Mouse (Mus musculus): ENCODE measurements around the gene B9d1. TPM values are rescaled to one million over a fixed set of nuclear protein-coding genes. Genes with fewer than 3 reads are reported as not detected.
A peak's percentile ranks its signal among the peaks of the same experiment; 100 is the strongest.

Gene B9d1
- 35.2 and 36.7 TPM in 2 replicates for polyA plus RNA-seq (2016; fragmentation: Nextera tagmentation; extraction: Ambion mirVana)

- Histone ChIP-seq H3K4me2 (replicated peaks) (peak within 1 kb of the TSS; percentile 69), H3K27me3 (no peaks in the 10 kb centered on the region), H3K27ac (peak within 1 kb of the TSS; percentile 83), H3K36me3 (peaks cover 8% of the 10 kb centered on the region; the same call in 1 of the 2 replicates), H3K9ac (peak within 1 kb of the TSS; percentile 55), H3K4me3 (peak within 1 kb of the TSS; percentile 54), H3K4me1 (peaks cover 10% of the 10 kb centered on the region), H3K9me3 (no peaks in the 10 kb centered on the region)
- ATAC-seq (ENCODE audit: insufficient number of reproducible peaks, insufficient read depth, low FRiP score, low TSS enrichment): peak; percentile 88
- WGBS: under 1% methylated on average over 39 of the region's 39 CpGs
Observed at GRCm38 (mm10) chr11:61504713-61505257, at the start of gene B9d1. Gene B9d1, plus strand, starts transcription at chr11:61505144.

GRCm38 (mm10) chr11:61464071-61464470, 40.9 kb upstream of the B9d1 start:
- Histone ChIP-seq H3K4me1 (no peaks in the 10 kb centered on the region), H3K9ac (no peak overlapping the region), H3K4me3 (no peak overlapping the region), H3K36me3 (no peaks in the 10 kb centered on the region), H3K27me3 (no peaks in the 10 kb centered on the region), H3K27ac (no peak overlapping the region), H3K4me2 (replicated peaks) (no peak overlapping the region), H3K9me3 (no peaks in the 10 kb centered on the region)
- 67% methylated on average over 2 of the region's 2 CpGs for WGBS
- ATAC-seq (ENCODE audit: insufficient number of reproducible peaks, insufficient read depth, low FRiP score, low TSS enrichment): no peak

GRCm38 (mm10) chr11:61465422-61465821, 39.5 kb upstream of the B9d1 start:
- Histone ChIP-seq H3K9ac (no peak overlapping the region), H3K27ac (no peak overlapping the region), H3K9me3 (no peaks in the 10 kb centered on the region), H3K4me2 (replicated peaks) (no peak overlapping the region), H3K27me3 (no peaks in the 10 kb centered on the region), H3K4me1 (peaks cover 3% of the 10 kb centered on the region), H3K36me3 (no peaks in the 10 kb centered on the region), H3K4me3 (no peak overlapping the region)
- no peak for ATAC-seq (ENCODE audit: insufficient number of reproducible peaks, insufficient read depth, low FRiP score, low TSS enrichment)
- 67% methylated on average over 4 of the region's 4 CpGs for WGBS

- Histone ChIP-seq H3K4me3 (no peak overlapping the region), H3K4me2 (replicated peaks) (no peak overlapping the region), H3K4me1 (peaks cover 3% of the 10 kb centered on the region), H3K27ac (no peak overlapping the region), H3K27me3 (no peaks in the 10 kb centered on the region), H3K9me3 (no peaks in the 10 kb centered on the region), H3K36me3 (no peaks in the 10 kb centered on the region), H3K9ac (no peak overlapping the region)
- 84% methylated on average over 4 of the region's 4 CpGs for WGBS
- no peak for ATAC-seq (ENCODE audit: insufficient number of reproducible peaks, insufficient read depth, low FRiP score, low TSS enrichment)
Observed at GRCm38 (mm10) chr11:61468534-61468933, 36.4 kb upstream of the B9d1 start.

- Histone ChIP-seq H3K4me1 (peaks cover 3% of the 10 kb centered on the region), H3K4me3 (no peak overlapping the region), H3K4me2 (replicated peaks) (no peak overlapping the region), H3K27me3 (no peaks in the 10 kb centered on the region), H3K27ac (no peak overlapping the region), H3K9ac (no peak overlapping the region), H3K9me3 (no peaks in the 10 kb centered on the region), H3K36me3 (no peaks in the 10 kb centered on the region)
- 60% methylated on average over 7 of the region's 7 CpGs for WGBS
- ATAC-seq (ENCODE audit: insufficient number of reproducible peaks, insufficient read depth, low FRiP score, low TSS enrichment): no peak
Observed at GRCm38 (mm10) chr11:61469317-61469917, 35.5 kb upstream of the B9d1 start.

GRCm38 (mm10) chr11:61470880-61471279, 34.1 kb upstream of the B9d1 start:
- no peaks in the 10 kb centered on the region for H3K27me3 ChIP-seq
- no peak for ATAC-seq (ENCODE audit: insufficient number of reproducible peaks, insufficient read depth, low FRiP score, low TSS enrichment)
- H3K9ac ChIP-seq: no peak overlapping the region
- H3K27ac ChIP-seq: no peak overlapping the region
- H3K4me3 ChIP-seq: no peak overlapping the region
- H3K9me3 ChIP-seq: no peaks in the 10 kb centered on the region
- H3K4me1 ChIP-seq: peaks cover 3% of the 10 kb centered on the region
- no peak overlapping the region for H3K4me2 ChIP-seq (replicated peaks)
- no peaks in the 10 kb centered on the region for H3K36me3 ChIP-seq

- Histone ChIP-seq H3K4me2 (replicated peaks) (no peak overlapping the region), H3K4me1 (peaks cover 17% of the 10 kb centered on the region)
Observed at GRCm38 (mm10) chr11:61473630-61474029, 31.3 kb upstream of the B9d1 start.

GRCm38 (mm10) chr11:61476786-61477382, 28.1 kb upstream of the B9d1 start:
- 49% methylated on average over 12 of the region's 12 CpGs for WGBS
- ATAC-seq (ENCODE audit: insufficient number of reproducible peaks, insufficient read depth, low FRiP score, low TSS enrichment): no peak
- peak overlapping the region; percentile 55 for H3K27ac ChIP-seq
- H3K9ac ChIP-seq: peak overlapping the region; percentile 24
- no peaks in the 10 kb centered on the region for H3K9me3 ChIP-seq
- no peak overlapping the region for H3K4me3 ChIP-seq
- peaks cover 23% of the 10 kb centered on the region for H3K4me1 ChIP-seq
- no peaks in the 10 kb centered on the region for H3K27me3 ChIP-seq
- peak overlapping the region; percentile 30 for H3K4me2 ChIP-seq (replicated peaks)
- no peaks in the 10 kb centered on the region for H3K36me3 ChIP-seq

More at GRCm38 (mm10) chr11:61473630-61474029, 31.3 kb upstream of the B9d1 start:
- Histone ChIP-seq H3K27ac (no peak overlapping the region), H3K9me3 (no peaks in the 10 kb centered on the region), H3K4me3 (no peak overlapping the region), H3K9ac (no peak overlapping the region), H3K27me3 (no peaks in the 10 kb centered on the region), H3K36me3 (no peaks in the 10 kb centered on the region)
- 62% methylated on average over 4 of the region's 4 CpGs for WGBS
- ATAC-seq (ENCODE audit: insufficient number of reproducible peaks, insufficient read depth, low FRiP score, low TSS enrichment): no peak

- Histone ChIP-seq H3K4me1 (peaks cover 26% of the 10 kb centered on the region), H3K9me3 (no peaks in the 10 kb centered on the region), H3K4me2 (replicated peaks) (peak overlapping the region; percentile 29), H3K36me3 (no peaks in the 10 kb centered on the region), H3K9ac (no peak overlapping the region), H3K4me3 (no peak overlapping the region), H3K27me3 (no peaks in the 10 kb centered on the region), H3K27ac (peak overlapping the region; percentile 70)
- 53% methylated on average over 17 of the region's 17 CpGs for WGBS
- ATAC-seq (ENCODE audit: insufficient number of reproducible peaks, insufficient read depth, low FRiP score, low TSS enrichment): no peak
Observed at GRCm38 (mm10) chr11:61477566-61478508, 27.1 kb upstream of the B9d1 start.

- Histone ChIP-seq H3K4me3 (no peak overlapping the region), H3K27me3 (no peaks in the 10 kb centered on the region), H3K4me1 (peaks cover 34% of the 10 kb centered on the region), H3K9me3 (no peaks in the 10 kb centered on the region), H3K4me2 (replicated peaks) (no peak overlapping the region), H3K27ac (no peak overlapping the region), H3K36me3 (no peaks in the 10 kb centered on the region), H3K9ac (no peak overlapping the region)
- ATAC-seq (ENCODE audit: insufficient number of reproducible peaks, insufficient read depth, low FRiP score, low TSS enrichment): no peak
- 87% methylated on average over 4 of the region's 4 CpGs for WGBS
Observed at GRCm38 (mm10) chr11:61478788-61479187, 26.2 kb upstream of the B9d1 start.

GRCm38 (mm10) chr11:61481239-61482090, 23.5 kb upstream of the B9d1 start:
- Histone ChIP-seq H3K4me3 (no peak overlapping the region), H3K4me1 (peaks cover 51% of the 10 kb centered on the region), H3K9me3 (no peaks in the 10 kb centered on the region), H3K36me3 (no peaks in the 10 kb centered on the region), H3K4me2 (replicated peaks) (no peak overlapping the region), H3K9ac (no peak overlapping the region; the same call in 1 of the 2 replicates), H3K27me3 (no peaks in the 10 kb centered on the region), H3K27ac (peak overlapping the region; percentile 63)
- no peak for ATAC-seq (ENCODE audit: insufficient number of reproducible peaks, insufficient read depth, low FRiP score, low TSS enrichment)
- WGBS: 58% methylated on average over 9 of the region's 9 CpGs

Data from embryonic facial prominence, embryonic 12.5 days (tissue).